Mouse (Mus musculus): Measurements from ENCODE around the gene Sobp.

Gene Sobp

GRCm38 (mm10) chr10:43001433-43001832 is 172.9 kb downstream of the Sobp start:
- no peak for DNase-seq (ENCODE audit: extremely low spot score, low read depth, low spot score)

- DNase-seq (ENCODE audit: extremely low spot score, low read depth, low spot score): no peak
These were observed 175.0 kb downstream of the Sobp start for GRCm38 (mm10) chr10:42999324-42999723.

- no peak for DNase-seq (ENCODE audit: extremely low spot score, low read depth, low spot score)
These were observed 177.1 kb downstream of the Sobp start for GRCm38 (mm10) chr10:42997278-42997677.

GRCm38 (mm10) chr10:42995484-42995895 is 178.8 kb downstream of the Sobp start:
- DNase-seq (ENCODE audit: extremely low spot score, low read depth, low spot score): no peak

GRCm38 (mm10) chr10:42994331-42994782 is 180.0 kb downstream of the Sobp start:
- DNase-seq (ENCODE audit: extremely low spot score, low read depth, low spot score): no peak

GRCm38 (mm10) chr10:42991018-42991417 is 183.3 kb downstream of the Sobp start:
- DNase-seq (ENCODE audit: extremely low spot score, low read depth, low spot score): no peak

- no peak for DNase-seq (ENCODE audit: extremely low spot score, low read depth, low spot score)
These were observed 184.4 kb downstream of the Sobp start for GRCm38 (mm10) chr10:42989910-42990309.

GRCm38 (mm10) chr10:42988627-42989026 is 185.7 kb downstream of the Sobp start:
- no peak for DNase-seq (ENCODE audit: extremely low spot score, low read depth, low spot score)

- no peak for DNase-seq (ENCODE audit: extremely low spot score, low read depth, low spot score)
These were observed 186.7 kb downstream of the Sobp start for GRCm38 (mm10) chr10:42987594-42988052.

GRCm38 (mm10) chr10:42984886-42985285 is 189.4 kb downstream of the Sobp start:
- DNase-seq (ENCODE audit: extremely low spot score, low read depth, low spot score): no peak

- DNase-seq (ENCODE audit: extremely low spot score, low read depth, low spot score): no peak
These were observed 193.2 kb downstream of the Sobp start for GRCm38 (mm10) chr10:42980999-42981757.

- DNase-seq (ENCODE audit: extremely low spot score, low read depth, low spot score): no peak
These were observed 196.0 kb downstream of the Sobp start for GRCm38 (mm10) chr10:42978346-42978745.

- DNase-seq (ENCODE audit: extremely low spot score, low read depth, low spot score): no peak
These were observed 197.8 kb downstream of the Sobp start for GRCm38 (mm10) chr10:42976577-42976976.

GRCm38 (mm10) chr10:42973537-42973936 is 200.8 kb downstream of the Sobp start:
- no peak for DNase-seq (ENCODE audit: extremely low spot score, low read depth, low spot score)

GRCm38 (mm10) chr10:42972504-42973172 is 201.7 kb downstream of the Sobp start:
- DNase-seq (ENCODE audit: extremely low spot score, low read depth, low spot score): no peak

- no peak for DNase-seq (ENCODE audit: extremely low spot score, low read depth, low spot score)
These were observed 206.0 kb downstream of the Sobp start for GRCm38 (mm10) chr10:42968332-42968731.

- no peak for DNase-seq (ENCODE audit: extremely low spot score, low read depth, low spot score)
These were observed 211.3 kb downstream of the Sobp start for GRCm38 (mm10) chr10:42963061-42963460.

GRCm38 (mm10) chr10:42962655-42963054 is 211.7 kb downstream of the Sobp start:
- no peak for DNase-seq (ENCODE audit: extremely low spot score, low read depth, low spot score)

GRCm38 (mm10) chr10:42962181-42962601 is 212.1 kb downstream of the Sobp start:
- no peak for DNase-seq (ENCODE audit: extremely low spot score, low read depth, low spot score)

GRCm38 (mm10) chr10:42961771-42962170 is 212.6 kb downstream of the Sobp start:
- no peak for DNase-seq (ENCODE audit: extremely low spot score, low read depth, low spot score)

GRCm38 (mm10) chr10:42958686-42959085 is 215.6 kb downstream of the Sobp start:
- DNase-seq (ENCODE audit: extremely low spot score, low read depth, low spot score): no peak

Data from hindlimb bud, embryonic 11.5 days (tissue).